ENCODE assay signal across 22 mouse cellular contexts in genomic region chr5:96531962-96532361, GRCm38 (mm10).
"Had no signal": no experiment of that assay in that cellular context is flagged by ENCODE, and none has a peak within 500 bp of the region (broad histone marks: within the 10 kb centered on the region; RNA-seq: fewer than 3 reads in every experiment).

No protein-coding gene starts in this region.

- H3K9me3 ChIP-seq: limb, embryonic 12.5 days; limb, embryonic 15.5 days; liver, embryonic 15.5 days; lung, embryonic 15.5 days; midbrain, embryonic 12.5 days; midbrain, embryonic 15.5 days; neural tube, embryonic 12.5 days; neural tube, embryonic 15.5 days had no signal

- ATAC-seq: midbrain, embryonic 15.5 days had no signal

- H3K27ac ChIP-seq: kidney, postnatal 0 days; layer of hippocampus, adult 2 months; left cerebral cortex, adult 2 months; limb, embryonic 12.5 days; limb, embryonic 15.5 days; liver, embryonic 15.5 days; lung, embryonic 15.5 days; midbrain, embryonic 12.5 days; midbrain, embryonic 15.5 days; neural tube, embryonic 12.5 days; neural tube, embryonic 15.5 days had no signal

- H3K27me3 ChIP-seq: limb, embryonic 12.5 days; limb, embryonic 15.5 days; liver, embryonic 15.5 days; lung, embryonic 15.5 days; midbrain, embryonic 12.5 days; midbrain, embryonic 15.5 days; neural tube, embryonic 12.5 days; neural tube, embryonic 15.5 days had no signal

- H3K4me3 ChIP-seq: layer of hippocampus, adult 2 months; left cerebral cortex, adult 2 months; limb, embryonic 12.5 days; limb, embryonic 15.5 days; liver, embryonic 15.5 days; lung, embryonic 15.5 days; midbrain, embryonic 12.5 days; midbrain, embryonic 15.5 days; neural tube, embryonic 12.5 days; neural tube, embryonic 15.5 days had no signal

- H3K9ac ChIP-seq: limb, embryonic 12.5 days; limb, embryonic 15.5 days; liver, embryonic 15.5 days; lung, embryonic 15.5 days; midbrain, embryonic 12.5 days; midbrain, embryonic 15.5 days; neural tube, embryonic 12.5 days; neural tube, embryonic 15.5 days had no signal

- H3K4me1 ChIP-seq: limb, embryonic 12.5 days; limb, embryonic 15.5 days; liver, embryonic 15.5 days; lung, embryonic 15.5 days; midbrain, embryonic 12.5 days; neural tube, embryonic 12.5 days had no signal

- H3K4me2 ChIP-seq: limb, embryonic 12.5 days; limb, embryonic 15.5 days; liver, embryonic 11.5 days; liver, embryonic 15.5 days; lung, embryonic 15.5 days; midbrain, embryonic 12.5 days; midbrain, embryonic 15.5 days; neural tube, embryonic 12.5 days; neural tube, embryonic 15.5 days had no signal

- DNase-seq: kidney, adult 2 months; kidney, postnatal 25 days; layer of hippocampus, postnatal 36 days; lung, adult 18-20 months; lung, postnatal 10 days; lung, postnatal 36 days; right cerebral cortex, adult 18-20 months; right cerebral cortex, postnatal 14 days; right cerebral cortex, postnatal 4 days; thymus, postnatal 4 days had no signal

- H3K36me3 ChIP-seq: limb, embryonic 12.5 days; limb, embryonic 15.5 days; liver, embryonic 15.5 days; lung, embryonic 15.5 days; midbrain, embryonic 12.5 days; midbrain, embryonic 15.5 days; neural tube, embryonic 12.5 days; neural tube, embryonic 15.5 days had no signal
